ENCODE assay signal across 24 mouse cellular contexts in the genomic region with DNA sequence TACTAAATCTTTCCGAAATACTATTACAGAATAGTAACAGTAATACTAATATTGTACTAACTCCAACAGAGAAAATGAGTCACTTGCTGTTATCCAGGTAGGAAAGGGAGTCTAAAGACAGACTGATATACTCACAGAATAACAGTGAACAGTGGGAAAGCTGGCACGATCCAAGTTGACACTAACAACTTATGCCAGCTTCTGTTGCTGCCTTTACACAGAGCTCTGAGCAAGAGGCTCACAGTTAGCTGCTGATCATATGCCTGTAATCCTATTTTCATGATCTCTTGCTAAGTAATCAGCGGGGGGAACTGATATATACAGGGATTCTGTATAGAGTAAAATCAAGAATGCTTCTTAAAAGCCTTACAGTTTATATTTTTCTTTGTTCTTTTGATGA.
DNase-seq lines count a peak whose midpoint lies in the region; ATAC-seq and TF ChIP-seq lines count a peak whose summit lies in the region.
"Had no signal": no experiment of that assay in that cellular context is flagged by ENCODE, and none has a peak within 500 bp of the region (broad histone marks: within the 10 kb centered on the region; RNA-seq: fewer than 3 reads in every experiment).

No protein-coding gene starts in this region.

- H3K4me3 ChIP-seq in forebrain, embryonic 14.5 days (ENCODE audit: low read depth, low read length): no peak overlapping the region
- no peak overlapping the region for H3K4me3 ChIP-seq in forebrain, embryonic 13.5 days
- H3K4me3 ChIP-seq in midbrain, embryonic 11.5 days (ENCODE audit: low read depth, low read length): no peak overlapping the region
- no peak overlapping the region for H3K4me3 ChIP-seq in midbrain, embryonic 15.5 days
- H3K4me3 ChIP-seq: embryonic facial prominence, embryonic 15.5 days; erythroblast, embryonic 14.5 days; forebrain, embryonic 10.5 days; gastrocnemius, adult 2 months; heart, embryonic 12.5 days; hindbrain, embryonic 12.5 days had no signal

- no peaks in the 10 kb centered on the region for H3K9me3 ChIP-seq in forebrain, embryonic 14.5 days (replicated peaks; ENCODE audit: control insufficient read depth, low read length)
- H3K9me3 ChIP-seq in forebrain, embryonic 13.5 days (replicated peaks): no peaks in the 10 kb centered on the region
- H3K9me3 ChIP-seq in midbrain, embryonic 11.5 days (ENCODE audit: control insufficient read depth, low read length): no peaks in the 10 kb centered on the region
- no peaks in the 10 kb centered on the region for H3K9me3 ChIP-seq in midbrain, embryonic 15.5 days
- H3K9me3 ChIP-seq: embryonic facial prominence, embryonic 15.5 days; forebrain, embryonic 10.5 days; heart, embryonic 12.5 days; hindbrain, embryonic 12.5 days had no signal

- no peak for TF ChIP-seq POLR2A in brain, embryonic 14.5 days (IDR thresholded peaks at IDR 0.05; ENCODE audit: borderline replicate concordance, extremely low read depth, insufficient read depth, insufficient read length, poor library complexity, severe bottlenecking)

- no peaks in the 10 kb centered on the region for H3K4me1 ChIP-seq in forebrain, embryonic 14.5 days (ENCODE audit: control insufficient read depth, insufficient read depth, low read length)
- no peaks in the 10 kb centered on the region for H3K4me1 ChIP-seq in forebrain, embryonic 13.5 days
- H3K4me1 ChIP-seq in midbrain, embryonic 11.5 days (ENCODE audit: control insufficient read depth, insufficient read depth, low read length): no peaks in the 10 kb centered on the region
- H3K4me1 ChIP-seq in midbrain, embryonic 15.5 days: 0 out of 2 replicates have a peak, but pooled peaks cover 3% of the 10 kb centered on the region
- H3K4me1 ChIP-seq: embryonic facial prominence, embryonic 15.5 days; heart, embryonic 12.5 days; hindbrain, embryonic 12.5 days had no signal

- H3K36me3 ChIP-seq in forebrain, embryonic 14.5 days (ENCODE audit: control insufficient read depth, insufficient read depth, low read length): no peaks in the 10 kb centered on the region
- no peaks in the 10 kb centered on the region for H3K36me3 ChIP-seq in forebrain, embryonic 13.5 days (ENCODE audit: poor library complexity, severe bottlenecking)
- no peaks in the 10 kb centered on the region for H3K36me3 ChIP-seq in midbrain, embryonic 11.5 days (ENCODE audit: control insufficient read depth, insufficient read depth, low read length)
- H3K36me3 ChIP-seq in midbrain, embryonic 15.5 days (replicated peaks): no peaks in the 10 kb centered on the region
- H3K36me3 ChIP-seq: embryonic facial prominence, embryonic 15.5 days; forebrain, embryonic 10.5 days; heart, embryonic 12.5 days; hindbrain, embryonic 12.5 days had no signal

- TF ChIP-seq CTCF in brain, embryonic 14.5 days (IDR thresholded peaks at IDR 0.05; ENCODE audit: borderline replicate concordance, extremely low read depth, insufficient read depth, insufficient read length): no peak

- intact Hi-C loops in heart, postnatal 14 days (cut with DNase I): no loop called here

- H3K4me2 ChIP-seq in forebrain, embryonic 14.5 days (ENCODE audit: low read length): no peak overlapping the region
- no peak overlapping the region for H3K4me2 ChIP-seq in forebrain, embryonic 13.5 days
- no peak overlapping the region for H3K4me2 ChIP-seq in midbrain, embryonic 11.5 days
- H3K4me2 ChIP-seq in midbrain, embryonic 15.5 days: no peak overlapping the region
- H3K4me2 ChIP-seq: embryonic facial prominence, embryonic 15.5 days; heart, embryonic 12.5 days; hindbrain, embryonic 12.5 days had no signal

- DNase-seq in forebrain, embryonic 14.5 days (ENCODE audit: low spot score): peak; percentile 17
- peak; percentile 66 for DNase-seq in midbrain, embryonic 11.5 days (ENCODE audit: low spot score, missing footprints)
- peak; percentile 35 for DNase-seq in brain, embryonic 14.5 days (ENCODE audit: low read depth)
- peak; percentile 4 for DNase-seq in retina, postnatal 7 days (ENCODE audit: low read depth, low spot score)
- no peak for DNase-seq in heart, postnatal 14 days
- DNase-seq: adrenal gland, postnatal 25 days; cerebellum, adult 11 months; cerebellum, adult 9-11 months; embryo, embryonic 11 days; gastrocnemius, adult 2 months; gastrocnemius, postnatal 25 days; heart, postnatal 36 days had no signal

- no peak overlapping the region for H3K27ac ChIP-seq in forebrain, embryonic 14.5 days (ENCODE audit: low read depth, low read length)
- H3K27ac ChIP-seq in forebrain, embryonic 13.5 days: no peak overlapping the region
- H3K27ac ChIP-seq in midbrain, embryonic 11.5 days (ENCODE audit: low read depth, low read length): no peak overlapping the region
- no peak overlapping the region for H3K27ac ChIP-seq in midbrain, embryonic 15.5 days
- H3K27ac ChIP-seq: embryonic facial prominence, embryonic 15.5 days; forebrain, embryonic 10.5 days; gastrocnemius, adult 2 months; hindbrain, embryonic 12.5 days had no signal

- H3K9ac ChIP-seq in forebrain, embryonic 14.5 days (ENCODE audit: low read length): no peak overlapping the region
- no peak overlapping the region for H3K9ac ChIP-seq in forebrain, embryonic 13.5 days
- H3K9ac ChIP-seq in midbrain, embryonic 11.5 days (ENCODE audit: low read length): no peak overlapping the region
- no peak overlapping the region for H3K9ac ChIP-seq in midbrain, embryonic 15.5 days
- H3K9ac ChIP-seq: embryonic facial prominence, embryonic 15.5 days; heart, embryonic 12.5 days; hindbrain, embryonic 12.5 days had no signal

- WGBS in forebrain, embryonic 14.5 days: 85% methylated on average over 3 of the region's 3 CpGs
- WGBS in forebrain, embryonic 13.5 days: 81% methylated on average over 3 of the region's 3 CpGs
- 89% methylated on average over 3 of the region's 3 CpGs for WGBS in midbrain, embryonic 11.5 days
- 72% methylated on average over 3 of the region's 3 CpGs for WGBS in midbrain, embryonic 15.5 days

- no peaks in the 10 kb centered on the region for H3K27me3 ChIP-seq in forebrain, embryonic 14.5 days (replicated peaks; ENCODE audit: control insufficient read depth, insufficient read depth, low read length)
- no peaks in the 10 kb centered on the region for H3K27me3 ChIP-seq in forebrain, embryonic 13.5 days
- H3K27me3 ChIP-seq in midbrain, embryonic 11.5 days (ENCODE audit: control insufficient read depth, insufficient read depth, low read length): no peaks in the 10 kb centered on the region
- no peaks in the 10 kb centered on the region for H3K27me3 ChIP-seq in midbrain, embryonic 15.5 days (replicated peaks)
- H3K27me3 ChIP-seq: CH12.LX; embryonic facial prominence, embryonic 15.5 days; heart, embryonic 12.5 days; hindbrain, embryonic 12.5 days; Patski had no signal

- ATAC-seq in forebrain, embryonic 14.5 days: no peak
- no peak for ATAC-seq in forebrain, embryonic 13.5 days
- ATAC-seq in midbrain, embryonic 11.5 days (ENCODE audit: low FRiP score): no peak
- no peak for ATAC-seq in midbrain, embryonic 15.5 days (replicated peaks)
- ATAC-seq: activated CD4-positive, CD25-positive, alpha-beta regulatory T cell, adult 4 months; forebrain, embryonic 16.5 days; hindbrain, embryonic 16.5 days; Patski had no signal

Comparison
In these comparisons a context has a peak if more than half of its experiments do, and no peak if none do; other contexts are left out.
1. DNase-seq: peak in forebrain, embryonic 14.5 days (single experiment), midbrain, embryonic 11.5 days (single experiment), brain, embryonic 14.5 days (single experiment) and retina, postnatal 7 days (single experiment); none in heart, postnatal 14 days (0 of 2).